ENCODE assay signal across 20 mouse cellular contexts in the genomic region with DNA sequence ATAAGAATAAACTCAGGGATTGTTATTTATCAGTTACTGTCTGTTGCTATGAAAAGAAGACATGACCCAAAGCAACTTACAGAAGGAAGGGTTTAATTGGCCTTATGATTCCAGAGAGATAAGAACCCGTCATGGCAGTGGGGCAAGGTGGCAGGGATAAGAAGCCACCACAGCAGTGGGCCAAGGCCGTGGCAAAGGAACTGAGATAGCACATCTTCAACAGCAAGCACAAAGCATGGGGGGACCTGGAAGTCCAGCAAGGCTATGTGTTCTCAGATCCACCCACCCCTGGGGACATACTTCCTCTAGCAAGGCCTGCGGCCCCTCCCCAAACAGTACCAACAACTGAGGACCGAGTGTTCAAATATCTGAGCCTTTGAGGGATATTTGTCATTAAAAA. TPM values are rescaled to one million over a fixed set of nuclear protein-coding genes. Genes with fewer than 3 reads are reported as not detected.
DNase-seq lines count a peak whose midpoint lies in the region; ATAC-seq and TF ChIP-seq lines count a peak whose summit lies in the region.
"Had no signal": no experiment of that assay in that cellular context is flagged by ENCODE, and none has a peak within 500 bp of the region (broad histone marks: within the 10 kb centered on the region; RNA-seq: fewer than 3 reads in every experiment).

No protein-coding gene starts in this region.

- peaks cover 51% of the 10 kb centered on the region for H3K36me3 ChIP-seq in hindbrain, embryonic 10.5 days
- peaks cover 48% of the 10 kb centered on the region for H3K36me3 ChIP-seq in hindbrain, embryonic 14.5 days (replicated peaks; ENCODE audit: control insufficient read depth, insufficient read depth)
- peaks cover 46% of the 10 kb centered on the region for H3K36me3 ChIP-seq in liver, embryonic 15.5 days (replicated peaks)
- peaks cover 35% of the 10 kb centered on the region for H3K36me3 ChIP-seq in intestine, postnatal 0 days (ENCODE audit: control insufficient read depth, insufficient read depth)

- TF ChIP-seq CTCF in intestine, postnatal 0 days (IDR thresholded peaks at IDR 0.05; ENCODE audit: low read depth) = no peak

- H3K27me3 ChIP-seq in hindbrain, embryonic 10.5 days (ENCODE audit: insufficient read depth, poor library complexity, severe bottlenecking) = no peaks in the 10 kb centered on the region
- no peaks in the 10 kb centered on the region for H3K27me3 ChIP-seq in hindbrain, embryonic 14.5 days (ENCODE audit: control insufficient read depth, insufficient read depth, low read length)
- no peaks in the 10 kb centered on the region for H3K27me3 ChIP-seq in liver, embryonic 15.5 days
- no peaks in the 10 kb centered on the region for H3K27me3 ChIP-seq in intestine, postnatal 0 days (replicated peaks; ENCODE audit: control insufficient read depth, insufficient read depth, low read length)
- H3K27me3 ChIP-seq: embryonic facial prominence, embryonic 15.5 days; heart, embryonic 15.5 days; hindbrain, embryonic 13.5 days had no signal

- no peak for ATAC-seq in hindbrain, embryonic 14.5 days (ENCODE audit: low FRiP score)
- ATAC-seq in erythroblast, adult 5-6 weeks (replicated peaks; ENCODE audit: low FRiP score, poor library complexity, severe bottlenecking) = peak; percentile 74
- peak; percentile 79 for ATAC-seq in liver, embryonic 15.5 days (ENCODE audit: insufficient read depth)
- ATAC-seq in intestine, postnatal 0 days = no peak

- no peak overlapping the region for H3K9ac ChIP-seq in hindbrain, embryonic 14.5 days
- H3K9ac ChIP-seq in liver, embryonic 15.5 days = no peak overlapping the region
- H3K9ac ChIP-seq in intestine, postnatal 0 days (ENCODE audit: low read depth, low read length) = no peak overlapping the region
- H3K9ac ChIP-seq: embryonic facial prominence, embryonic 15.5 days; heart, embryonic 15.5 days; hindbrain, embryonic 13.5 days had no signal

- 89% methylated on average over 4 of the region's 4 CpGs for WGBS in hindbrain, embryonic 10.5 days
- WGBS in hindbrain, embryonic 14.5 days = 89% methylated on average over 4 of the region's 4 CpGs
- 15% methylated on average over 4 of the region's 4 CpGs for WGBS in liver, embryonic 15.5 days (ENCODE audit: insufficient replicate concordance)
- 62% methylated on average over 4 of the region's 4 CpGs for WGBS in intestine, postnatal 0 days

- H3K9me3 ChIP-seq in hindbrain, embryonic 10.5 days = no peaks in the 10 kb centered on the region
- no peaks in the 10 kb centered on the region for H3K9me3 ChIP-seq in hindbrain, embryonic 14.5 days (ENCODE audit: control insufficient read depth, low read length)
- no peaks in the 10 kb centered on the region for H3K9me3 ChIP-seq in liver, embryonic 15.5 days (replicated peaks)
- no peaks in the 10 kb centered on the region for H3K9me3 ChIP-seq in intestine, postnatal 0 days (ENCODE audit: control insufficient read depth)
- H3K9me3 ChIP-seq: embryonic facial prominence, embryonic 15.5 days; heart, embryonic 15.5 days; hindbrain, embryonic 13.5 days had no signal

- H3K4me2 ChIP-seq in hindbrain, embryonic 14.5 days (replicated peaks) = no peak overlapping the region
- peak overlapping the region; percentile 55; the same call in 1 of the 2 replicates for H3K4me2 ChIP-seq in liver, embryonic 15.5 days
- no peak overlapping the region for H3K4me2 ChIP-seq in intestine, postnatal 0 days (replicated peaks; ENCODE audit: low read depth)

- no peak for DNase-seq in hindbrain, embryonic 10.5 days (ENCODE audit: low spot score)
- no peak for DNase-seq in hindbrain, embryonic 14.5 days (ENCODE audit: low spot score)
- peak; percentile 76 for DNase-seq in MEL-GATA-1-ER (ENCODE audit: extremely low read depth, low read depth)
- no peak for DNase-seq in kidney, postnatal 14 days
- no peak for DNase-seq in cerebellum, postnatal 25 days
- DNase-seq: cerebellum, postnatal 10 days; gastrocnemius, postnatal 25 days; kidney, adult 11 months; kidney, postnatal 4 days; lung, adult 2 months; right cerebral cortex, postnatal 14 days had no signal

- H3K27ac ChIP-seq in hindbrain, embryonic 10.5 days = 0 out of 2 replicates have a peak overlapping the region, but pooled peaks have one; percentile 84
- H3K27ac ChIP-seq in hindbrain, embryonic 14.5 days = no peak overlapping the region
- peak overlapping the region; percentile 84 for H3K27ac ChIP-seq in liver, embryonic 15.5 days (replicated peaks)
- H3K27ac ChIP-seq in intestine, postnatal 0 days (ENCODE audit: low read depth, low read length) = no peak overlapping the region
- H3K27ac ChIP-seq: heart, embryonic 15.5 days; hindbrain, embryonic 13.5 days; left cerebral cortex, adult 2 months; macrophage had no signal

- H3K4me1 ChIP-seq in hindbrain, embryonic 10.5 days (replicated peaks) = peaks cover 5% of the 10 kb centered on the region
- H3K4me1 ChIP-seq in hindbrain, embryonic 14.5 days (replicated peaks; ENCODE audit: control insufficient read depth, insufficient read depth, low read length) = no peaks in the 10 kb centered on the region
- peaks cover 33% of the 10 kb centered on the region for H3K4me1 ChIP-seq in liver, embryonic 15.5 days (replicated peaks)
- peaks cover 3% of the 10 kb centered on the region; the same call in 1 of the 2 replicates for H3K4me1 ChIP-seq in intestine, postnatal 0 days (replicated peaks; ENCODE audit: control insufficient read depth, insufficient read depth, low read length)

- H3K4me3 ChIP-seq in hindbrain, embryonic 10.5 days = no peak overlapping the region
- no peak overlapping the region for H3K4me3 ChIP-seq in hindbrain, embryonic 14.5 days (replicated peaks; ENCODE audit: low read length)
- no peak overlapping the region for H3K4me3 ChIP-seq in liver, embryonic 15.5 days (replicated peaks)
- no peak overlapping the region for H3K4me3 ChIP-seq in intestine, postnatal 0 days (ENCODE audit: low read depth, low read length)
- H3K4me3 ChIP-seq: embryonic facial prominence, embryonic 15.5 days; heart, embryonic 15.5 days; hindbrain, embryonic 13.5 days; left cerebral cortex, adult 2 months; myocyte had no signal

RNA-seq across cellular contexts. Expression of a gene that starts 10.6 kb away (rescaled TPM):
- 312 and 323 TPM in 2 replicates for polyA plus RNA-seq in hindbrain, embryonic 10.5 days (2016; fragmentation: Nextera tagmentation; extraction: Ambion mirVana)
- polyA plus RNA-seq in hindbrain, embryonic 14.5 days (2014; fragmentation: Nextera tagmentation; extraction: Ambion mirVana) = 219 and 236 TPM in 2 replicates
- total RNA-seq in erythroblast, adult 5-6 weeks (2015; ENCODE audit: low replicate concordance) = 45.5 and 49.7 TPM in 2 replicates
- 24.5 and 27.7 TPM in 2 replicates for total RNA-seq in erythroblast, adult 5-6 weeks (2017; ENCODE audit: low replicate concordance)
- polyA plus RNA-seq in liver, embryonic 15.5 days (2015; fragmentation: Nextera tagmentation; extraction: Ambion mirVana) = 118 and 120 TPM in 2 replicates
- 118 and 119 TPM in 2 replicates for polyA plus RNA-seq in intestine, postnatal 0 days (2015; fragmentation: Nextera tagmentation; extraction: Ambion mirVana)

Comparison
In these comparisons a context has a peak if more than half of its experiments do, and no peak if none do; other contexts are left out.
1. H3K27ac ChIP-seq: peak in hindbrain, embryonic 10.5 days (single experiment) and liver, embryonic 15.5 days (single experiment); none in hindbrain, embryonic 14.5 days (single experiment) and intestine, postnatal 0 days (single experiment).
2. ATAC-seq: peak in erythroblast, adult 5-6 weeks (single experiment) and liver, embryonic 15.5 days (single experiment); none in hindbrain, embryonic 14.5 days (single experiment) and intestine, postnatal 0 days (single experiment).